Mouse (Mus musculus): ENCODE measurements around the gene Vipas39.

Vipas39 gene

GRCm38 (mm10) chr12:87198792-87199191, 67.3 kb downstream of the Vipas39 start:
- in situ Hi-C loops (cut with MboI, MseI), result no loop called here

DNA sequence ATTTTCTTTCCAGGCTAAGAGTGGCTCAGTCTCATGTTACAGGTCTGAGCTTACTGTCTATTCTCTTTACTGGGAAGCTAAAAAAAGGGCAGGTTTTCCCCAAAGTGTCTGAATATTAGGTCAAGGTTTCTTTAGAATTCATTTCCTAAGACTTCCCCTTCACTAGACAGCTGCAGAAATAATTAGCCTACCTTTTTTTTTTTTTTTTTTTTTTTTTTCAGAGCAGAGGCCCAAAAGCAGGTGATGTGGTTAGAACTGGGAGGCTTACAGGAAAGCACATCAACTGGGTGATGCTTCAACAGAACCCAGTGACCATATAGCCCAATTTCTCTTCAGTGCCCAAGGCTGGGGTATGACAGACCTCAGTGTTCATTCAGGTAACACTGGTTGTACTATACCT, 69.7 kb downstream of the Vipas39 start:
- in situ Hi-C loops (cut with MboI, MseI), result no loop called here

DNA sequence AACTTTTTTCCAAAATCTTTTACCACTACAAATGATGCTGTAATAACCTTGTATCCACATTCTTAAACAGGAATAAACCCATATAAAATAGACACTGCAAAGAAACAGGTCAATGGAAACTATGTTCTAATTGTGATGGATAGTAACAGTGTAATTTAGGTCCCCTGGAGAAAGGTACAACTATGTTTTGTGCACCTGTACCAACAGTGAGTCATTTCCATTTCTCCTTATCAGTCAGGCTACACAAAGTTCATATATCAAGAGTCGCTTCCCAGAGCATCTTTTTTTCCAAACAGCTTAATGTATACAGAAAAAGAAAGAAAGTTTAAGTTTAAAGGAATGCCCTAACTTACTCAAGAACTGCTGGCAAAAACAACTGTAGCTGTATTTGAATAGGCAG, 71.0 kb downstream of the Vipas39 start:
- in situ Hi-C loops (cut with MboI, MseI), result no loop called here

GRCm38 (mm10) chr12:87193008-87193407, 73.0 kb downstream of the Vipas39 start:
- in situ Hi-C loops (cut with MboI, MseI), result no loop called here

Data from T-helper 2 cell (primary cell).